Mouse (Mus musculus) brain, adult 2 months (tissue): ENCODE data around the gene Stk11.

Source experiments
- DNase-seq: peaks from one replicate; pipeline ENCODE4 v3.0.0; 2011; ENCODE audit warnings: low read depth, low spot score

The Stk11 gene

GRCm38 (mm10) chr10:80144159-80144558, 28.6 kb downstream of the Stk11 start:
- DNase-seq: no peak

- peak; percentile 88 for DNase-seq
Observed at GRCm38 (mm10) chr10:80144864-80145838, 29.5 kb downstream of the Stk11 start.

- DNase-seq: peak; percentile 59
Observed at GRCm38 (mm10) chr10:80145896-80146295, 30.3 kb downstream of the Stk11 start.

DNA sequence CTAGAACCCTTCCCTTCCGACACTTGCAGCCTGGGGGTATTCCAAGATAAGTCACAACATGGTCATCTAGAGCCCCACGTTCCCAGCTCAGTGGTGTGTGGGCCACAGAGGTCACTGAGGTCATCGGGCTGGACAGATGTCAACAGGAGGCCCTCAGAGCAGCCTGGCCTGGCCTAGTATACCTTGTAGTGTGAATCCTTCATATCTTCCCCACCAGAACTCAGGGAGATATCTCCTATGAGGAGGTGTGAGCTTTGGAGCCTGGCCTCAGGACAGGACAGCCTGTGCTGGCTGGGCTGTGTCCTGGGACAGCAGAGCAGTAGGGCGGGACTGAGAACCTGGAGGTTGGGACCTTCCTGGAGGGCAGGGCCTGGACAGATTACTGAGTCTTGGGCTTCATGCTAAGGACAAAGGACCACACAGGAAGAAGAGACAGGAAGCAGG, 31.0 kb downstream of the Stk11 start:
- DNase-seq: no peak

DNA sequence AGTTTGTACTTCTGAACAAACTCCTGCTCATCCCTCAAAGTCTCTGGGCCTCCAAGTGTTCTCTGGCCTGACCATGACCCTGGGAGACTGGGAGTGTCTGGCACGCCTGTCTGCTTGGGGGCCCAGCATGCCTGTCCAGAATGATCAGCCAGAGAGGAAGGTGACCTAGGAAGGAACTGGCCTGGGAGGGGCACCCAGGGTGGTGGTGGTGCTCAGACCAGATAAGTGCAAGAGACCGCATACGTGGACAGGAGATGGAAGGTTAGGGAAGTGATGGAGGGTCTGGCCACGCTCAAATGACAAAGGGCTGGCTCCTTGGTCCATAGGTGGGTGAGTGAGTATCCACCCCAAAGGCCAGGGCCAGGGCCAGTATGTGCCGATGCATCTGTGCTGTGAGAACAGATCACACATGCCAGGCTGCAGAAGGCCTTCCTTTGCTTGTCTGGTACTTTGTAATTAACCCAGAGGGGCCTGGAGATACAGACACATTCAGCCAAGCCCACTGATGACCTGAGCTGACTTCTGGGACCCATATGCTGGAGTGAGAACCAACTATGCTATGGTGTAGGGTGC, 31.6 kb downstream of the Stk11 start:
- DNase-seq: no peak

DNA sequence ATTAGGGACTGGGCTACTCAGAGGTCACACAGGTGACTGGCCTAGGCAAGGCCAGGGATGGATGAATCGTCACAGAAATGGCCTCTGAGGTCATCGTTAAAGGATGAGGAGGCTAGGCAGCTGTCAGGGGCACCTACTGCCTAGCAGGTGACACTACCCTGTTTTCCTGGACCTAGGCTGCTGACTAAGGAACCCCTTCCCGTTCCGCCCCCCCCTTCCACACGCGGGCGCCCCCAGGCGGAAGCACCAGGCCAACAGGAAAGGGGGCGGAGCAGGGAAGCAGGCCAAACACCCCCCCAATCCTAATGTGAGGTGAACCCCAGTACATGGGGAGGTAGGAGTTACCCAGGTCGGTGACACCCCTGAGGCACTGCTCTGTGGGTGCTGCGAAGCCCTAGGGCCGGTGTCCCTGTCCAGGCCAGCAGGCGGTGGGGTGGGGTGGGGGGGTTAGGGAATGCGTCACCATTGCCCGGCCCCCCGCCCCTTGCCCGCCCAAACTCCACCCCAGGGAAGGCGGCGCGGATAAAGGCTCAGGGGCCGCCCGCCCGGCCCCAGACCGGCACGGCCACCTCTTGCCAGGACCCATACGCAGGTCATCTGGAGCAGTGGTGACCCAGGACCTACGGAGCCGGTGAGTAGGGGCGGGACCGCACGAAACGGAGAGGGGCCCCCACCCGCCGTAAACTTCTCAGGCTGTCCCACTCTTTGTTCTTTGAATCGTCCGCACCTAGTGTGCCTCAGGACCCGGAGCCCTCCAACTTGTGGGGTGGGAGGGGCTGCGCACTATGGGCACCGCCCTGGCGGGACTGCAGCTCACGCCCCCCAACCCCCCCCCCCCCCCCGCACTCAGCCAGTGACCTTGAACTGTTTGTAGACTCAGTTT, 32.4 kb downstream of the Stk11 start, which contains the start of gene Midn:
Gene Midn, plus strand, starts transcription at position 554 of the 883 bp plus-strand sequence.
- peak; percentile 84 for DNase-seq

GRCm38 (mm10) chr10:80148610-80149290, 33.1 kb downstream of the Stk11 start:
- peak; percentile 97 for DNase-seq

DNA sequence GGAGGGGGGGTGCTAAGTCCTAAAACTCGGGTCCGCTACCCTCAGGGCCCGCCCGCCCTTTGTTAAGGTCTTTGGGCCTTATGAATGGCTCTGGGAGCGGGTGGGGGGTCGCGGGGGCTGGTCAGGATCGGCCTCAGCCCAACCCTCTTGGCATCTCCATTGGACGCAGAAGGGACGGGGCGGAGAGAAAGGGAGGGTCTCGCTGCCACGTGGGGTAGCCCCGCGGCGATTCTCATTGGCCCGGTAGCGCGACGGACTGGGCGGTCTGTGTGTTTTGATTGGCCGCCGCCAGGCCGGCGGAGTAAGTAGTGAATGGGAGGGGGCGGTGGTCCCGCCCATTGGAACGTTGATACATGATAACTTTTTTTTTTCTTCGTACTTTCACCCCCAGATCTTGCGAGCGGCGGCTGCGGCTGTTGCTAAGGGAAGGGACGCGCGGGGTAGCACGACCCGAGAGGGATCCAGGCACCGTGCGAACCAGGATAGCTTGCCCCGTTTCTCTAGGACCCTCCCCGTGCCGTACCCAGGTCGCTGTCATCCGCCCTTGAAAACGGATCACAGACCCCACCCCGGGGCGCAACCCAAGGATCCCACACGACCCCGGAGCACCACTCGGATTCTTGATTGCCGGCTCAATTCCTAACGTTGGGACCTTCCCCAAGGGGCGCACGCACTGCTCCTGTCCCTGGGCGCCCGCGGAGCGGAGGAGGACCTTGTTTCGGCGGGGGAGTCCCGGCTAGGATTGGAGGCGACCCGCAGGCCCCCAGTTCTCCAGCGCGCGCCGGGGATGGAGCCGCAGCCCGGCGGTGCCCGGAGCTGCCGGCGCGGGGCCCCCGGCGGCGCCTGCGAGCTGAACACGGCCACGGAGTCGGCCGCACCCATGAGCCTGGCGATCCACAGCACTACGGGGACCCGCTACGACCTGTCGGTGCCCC, 34.0 kb downstream of the Stk11 start:
- peak; percentile 99 for DNase-seq

GRCm38 (mm10) chr10:80150226-80151210, 34.9 kb downstream of the Stk11 start:
- DNase-seq: peak; percentile 44

- peak; percentile 82 for DNase-seq
Observed at GRCm38 (mm10) chr10:80151211-80152034, 35.8 kb downstream of the Stk11 start.

- DNase-seq: peak; percentile 70
Observed at GRCm38 (mm10) chr10:80152071-80152872, 36.7 kb downstream of the Stk11 start.

DNA sequence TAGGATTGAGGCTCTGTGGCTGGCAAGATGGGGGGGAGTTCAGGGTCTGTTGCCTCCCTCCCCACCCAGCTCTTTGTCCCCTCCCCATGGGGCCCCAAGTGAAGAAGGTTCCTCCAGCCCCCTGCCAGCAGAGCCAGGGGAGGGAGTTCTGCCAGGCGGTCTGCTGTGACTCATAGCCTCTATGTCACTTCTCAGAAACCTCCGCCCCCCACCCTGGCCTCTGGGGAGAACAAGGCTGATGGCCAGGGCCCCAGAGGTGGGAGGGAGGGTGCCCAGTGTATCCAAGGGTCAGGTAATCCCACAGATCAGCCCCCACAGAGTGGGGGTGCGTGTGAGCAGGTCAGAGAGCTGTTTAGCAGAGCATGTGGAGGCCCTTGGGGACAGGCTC, 37.3 kb downstream of the Stk11 start:
- DNase-seq: no peak

DNA sequence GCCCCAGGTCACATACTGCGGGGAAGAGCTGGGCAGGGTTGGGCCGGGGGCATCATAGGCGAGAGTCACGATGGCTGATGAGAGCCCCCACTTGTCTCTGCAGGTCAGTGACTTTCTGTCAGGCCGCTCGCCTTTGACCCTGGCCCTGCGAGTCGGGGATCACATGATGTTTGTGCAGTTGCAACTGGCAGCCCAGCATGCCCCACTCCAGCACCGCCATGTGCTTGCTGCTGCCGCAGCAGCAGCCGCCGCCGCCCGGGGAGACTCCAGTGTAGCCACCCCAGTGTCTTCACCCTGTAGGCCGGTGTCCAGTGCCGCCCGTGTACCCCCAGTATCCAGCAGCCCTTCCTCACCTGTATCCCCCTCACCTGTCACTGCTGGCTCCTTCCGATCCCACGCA, 38.1 kb downstream of the Stk11 start:
- no peak for DNase-seq

DNA sequence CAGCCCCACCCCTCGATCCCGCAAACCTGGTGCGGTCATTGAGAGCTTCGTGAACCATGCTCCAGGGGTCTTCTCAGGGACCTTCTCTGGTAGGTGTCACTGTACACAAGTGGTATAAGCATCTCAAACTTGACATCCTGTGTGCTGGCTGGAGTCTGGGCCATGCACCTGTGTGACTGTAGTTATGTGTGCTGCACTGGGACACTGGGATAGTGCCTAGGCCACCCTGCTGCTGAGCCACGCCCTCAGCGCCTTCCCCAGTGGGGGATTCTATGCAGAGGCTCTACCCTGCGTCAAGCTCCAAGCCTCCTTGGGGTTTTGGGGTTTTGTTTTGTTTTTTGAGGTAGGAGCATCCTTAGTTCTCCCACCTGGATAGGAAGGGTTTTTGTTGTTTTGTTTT, 38.8 kb downstream of the Stk11 start:
- no peak for DNase-seq

GRCm38 (mm10) chr10:80155277-80155676, 39.7 kb downstream of the Stk11 start:
- no peak for DNase-seq

DNA sequence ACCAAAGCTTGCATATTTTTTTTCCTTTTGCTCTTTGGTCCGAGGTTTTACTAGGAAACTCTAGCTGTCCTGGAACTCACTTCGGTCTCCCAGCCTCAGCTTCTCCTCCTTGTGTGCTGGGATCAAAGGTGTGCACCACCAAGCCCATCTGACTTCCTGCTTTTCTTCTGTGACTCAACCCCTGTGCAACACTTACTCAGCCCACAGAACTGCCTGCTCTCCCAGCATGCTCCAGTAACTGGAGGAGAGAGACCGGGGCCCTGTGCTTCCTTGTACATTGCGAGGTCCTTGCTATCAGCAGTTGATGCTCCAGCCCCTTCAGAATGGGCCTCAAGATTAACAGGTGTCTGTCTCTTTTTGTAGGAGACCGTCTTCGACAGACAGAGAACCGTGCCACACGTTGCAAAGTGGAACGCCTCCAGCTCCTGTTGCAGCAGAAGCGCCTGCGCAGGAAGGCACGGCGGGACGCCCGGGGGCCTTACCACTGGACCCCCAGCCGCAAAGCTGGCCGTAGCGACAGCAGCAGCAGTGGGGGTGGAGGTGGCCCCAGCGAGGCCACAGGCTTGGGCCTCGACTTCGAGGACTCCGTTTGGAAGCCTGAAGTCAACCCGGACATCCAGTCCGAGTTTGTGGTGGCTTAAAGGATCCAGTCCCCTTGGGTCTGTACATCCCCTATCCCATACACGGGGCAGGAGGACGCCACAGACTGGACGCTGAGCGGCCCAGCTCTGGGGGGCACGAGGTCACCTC, 40.6 kb downstream of the Stk11 start:
- peak; percentile 72 for DNase-seq

GRCm38 (mm10) chr10:80156752-80157053, 41.1 kb downstream of the Stk11 start:
- peak; percentile 68 for DNase-seq
